Mouse (Mus musculus) cerebellum, adult (tissue): ENCODE measurements at regions not wholly inside any gene's neighbourhood (a gene's known extent, or its start where the extent isn't known, plus 50 kb on each side); places are given as distances from the start of the nearest gene placed in this dataset.

ENCODE experiments used
- ATAC-seq: cut with Nextera tagmentation; 2 replicates; pipeline ENCODE4 v1.9.2; 2017; ENCODE audit warnings: mild to moderate bottlenecking, moderate library complexity, mixed read lengths; ENCODE audit not compliant: insufficient number of reproducible peaks, low FRiP score, low TSS enrichment

DNA sequence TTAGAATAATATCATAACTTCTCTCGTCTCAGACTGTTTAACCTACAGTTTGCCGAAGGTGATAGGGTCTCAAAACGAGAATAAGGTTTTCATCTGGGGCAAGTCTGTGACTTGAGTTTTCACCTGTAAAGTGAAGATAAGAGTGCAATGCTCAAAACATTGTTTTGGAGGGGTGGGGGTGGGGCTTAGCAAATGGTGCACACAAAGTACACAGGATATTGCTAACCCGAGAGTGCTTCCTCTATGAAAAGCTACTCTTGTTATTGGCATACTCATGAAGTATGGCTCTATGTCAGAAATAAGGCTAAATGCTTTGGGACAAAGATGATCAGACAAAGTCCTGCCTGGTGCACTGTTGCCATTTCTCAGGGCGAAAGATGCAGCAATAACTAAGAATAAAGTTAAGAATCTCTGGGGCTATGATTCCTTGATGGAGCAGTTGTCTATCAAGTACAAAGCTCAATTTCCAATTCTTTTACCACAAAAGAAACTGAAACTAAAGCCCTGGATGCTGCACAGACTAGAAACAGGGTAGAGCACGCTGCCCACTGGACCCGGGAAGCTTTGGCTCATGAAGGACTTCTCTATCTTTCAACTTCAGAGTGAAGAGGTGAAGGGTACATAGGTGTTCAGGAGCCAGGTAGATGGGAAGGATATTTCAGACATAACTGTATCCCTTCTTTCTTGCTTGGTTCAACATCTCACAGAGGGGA is 350.2 kb downstream of the Foxo1 start:
- no peak for ATAC-seq

DNA sequence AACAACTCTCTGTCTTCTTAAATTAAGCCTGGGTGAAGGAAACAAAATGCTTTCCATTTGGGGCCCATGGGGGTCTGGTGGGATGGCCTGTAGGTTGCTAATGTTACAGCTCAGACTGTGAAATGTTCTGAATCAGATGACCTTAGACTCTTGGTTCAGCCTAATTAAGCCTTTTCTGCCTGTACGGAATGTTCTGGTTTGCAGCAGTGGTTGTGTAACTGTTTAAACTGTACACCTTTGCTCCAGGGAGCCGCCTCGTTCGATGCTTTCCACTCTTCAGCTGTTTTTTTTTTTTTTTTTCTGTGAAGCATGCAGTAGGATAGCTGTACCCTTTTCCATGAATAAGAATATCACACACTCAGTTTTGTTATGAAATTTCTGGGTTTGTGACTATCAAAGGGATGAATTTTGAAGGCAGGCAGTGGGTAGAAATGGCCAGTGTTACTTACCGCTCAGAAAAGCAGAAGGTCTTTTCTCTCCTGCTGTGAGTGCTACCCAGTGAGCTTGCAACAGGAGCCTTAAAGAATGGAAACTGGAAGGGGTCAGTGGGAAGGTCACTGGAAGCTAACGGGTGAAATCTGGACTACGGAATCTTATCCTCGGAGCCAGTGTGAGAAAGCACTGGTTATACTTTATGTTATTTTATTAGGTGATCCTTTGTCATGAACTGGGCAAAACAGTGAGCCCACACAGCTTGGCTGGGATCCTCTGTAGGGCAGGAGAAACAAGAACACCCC is 349.4 kb downstream of the Foxo1 start:
- no peak for ATAC-seq

DNA sequence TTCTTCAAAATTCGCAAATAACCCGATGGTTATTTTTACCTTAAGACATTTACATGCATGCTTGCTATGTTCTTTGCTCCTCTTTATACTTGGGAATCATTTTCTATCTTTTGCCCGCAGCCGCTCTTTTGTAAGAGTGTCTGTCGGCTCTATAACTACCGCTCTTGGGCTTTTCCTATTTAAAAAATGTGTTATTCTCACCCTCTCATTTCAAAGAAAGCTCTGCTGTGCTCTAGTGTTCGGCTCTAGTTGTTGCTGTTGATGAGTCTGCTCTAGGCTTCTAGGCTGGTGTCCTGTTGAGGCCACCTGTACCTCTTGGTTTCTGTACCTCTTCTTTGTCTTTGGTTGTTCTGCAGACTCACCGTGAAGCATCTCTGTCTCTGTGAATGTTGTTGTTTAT is 343.7 kb downstream of the Foxo1 start:
- ATAC-seq, result no peak

DNA sequence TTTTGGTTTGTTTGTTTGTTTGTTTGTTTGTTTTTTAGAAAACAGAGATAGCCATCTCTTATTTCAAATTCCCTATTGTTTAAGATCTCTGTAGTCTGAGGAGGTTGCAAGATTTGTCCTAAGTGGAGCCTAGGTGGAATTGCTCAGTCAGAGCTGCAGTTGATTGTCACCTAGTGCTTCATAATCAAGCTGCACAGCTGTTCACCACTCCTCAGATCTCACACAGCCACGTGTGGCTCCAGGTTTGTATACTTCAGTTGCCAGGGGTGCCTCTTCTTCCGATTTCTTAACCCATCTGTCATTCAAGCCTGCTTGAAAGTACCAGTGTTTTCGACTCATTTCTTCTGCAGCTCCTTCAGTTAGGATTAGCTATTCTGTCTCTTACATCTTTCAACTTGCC is 342.3 kb downstream of the Foxo1 start:
- no peak for ATAC-seq

DNA sequence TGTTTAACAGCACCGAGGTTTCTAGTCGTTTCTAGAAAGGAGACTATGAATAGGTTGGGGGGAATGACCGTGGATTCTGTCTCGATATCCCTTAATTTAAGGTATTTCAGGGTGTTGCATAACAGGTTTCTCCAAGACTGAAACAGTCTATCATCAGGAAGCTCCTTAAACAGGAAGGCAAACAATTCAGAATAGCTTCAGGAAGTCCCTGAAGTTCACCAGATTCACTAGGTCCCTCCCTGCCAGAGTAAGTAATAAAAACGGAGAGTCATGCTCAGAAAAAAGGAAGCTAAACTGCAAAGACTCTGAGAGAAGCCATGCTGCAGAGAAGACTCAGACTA is 339.9 kb downstream of the Foxo1 start:
- ATAC-seq, result no peak

DNA sequence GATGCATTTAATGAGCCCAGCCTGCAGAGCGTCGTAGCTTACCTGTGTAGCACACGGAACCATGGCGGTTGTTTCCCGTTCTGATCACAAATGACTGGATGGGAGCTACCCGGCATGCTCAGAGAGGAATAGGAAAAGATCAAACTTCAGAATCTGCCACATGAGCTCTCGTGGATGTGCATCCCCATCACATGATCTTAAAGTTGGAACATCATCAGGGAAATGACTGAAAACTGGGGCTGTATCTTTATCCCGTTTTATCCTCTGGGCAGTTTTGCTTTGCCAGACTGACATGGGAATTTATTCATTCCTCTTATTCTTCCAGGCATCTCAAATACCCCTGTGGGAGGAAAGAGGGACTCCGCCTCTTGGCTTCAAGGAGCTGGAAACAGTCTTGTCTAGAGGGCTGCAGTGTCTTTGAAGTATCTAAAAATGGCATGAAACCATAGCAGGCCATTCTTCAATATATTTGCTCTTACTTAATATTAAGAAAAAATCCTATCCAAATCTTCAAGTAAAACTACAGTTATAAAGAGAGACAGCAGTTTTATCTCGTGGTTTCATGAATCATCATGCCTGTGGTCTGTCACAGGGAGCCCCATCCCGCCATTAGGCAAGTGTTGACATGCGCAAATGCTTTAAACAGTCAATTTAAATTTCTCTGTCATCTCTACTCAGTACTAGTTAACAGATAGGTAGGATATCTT is 339.4 kb downstream of the Foxo1 start:
- ATAC-seq, result no peak

DNA sequence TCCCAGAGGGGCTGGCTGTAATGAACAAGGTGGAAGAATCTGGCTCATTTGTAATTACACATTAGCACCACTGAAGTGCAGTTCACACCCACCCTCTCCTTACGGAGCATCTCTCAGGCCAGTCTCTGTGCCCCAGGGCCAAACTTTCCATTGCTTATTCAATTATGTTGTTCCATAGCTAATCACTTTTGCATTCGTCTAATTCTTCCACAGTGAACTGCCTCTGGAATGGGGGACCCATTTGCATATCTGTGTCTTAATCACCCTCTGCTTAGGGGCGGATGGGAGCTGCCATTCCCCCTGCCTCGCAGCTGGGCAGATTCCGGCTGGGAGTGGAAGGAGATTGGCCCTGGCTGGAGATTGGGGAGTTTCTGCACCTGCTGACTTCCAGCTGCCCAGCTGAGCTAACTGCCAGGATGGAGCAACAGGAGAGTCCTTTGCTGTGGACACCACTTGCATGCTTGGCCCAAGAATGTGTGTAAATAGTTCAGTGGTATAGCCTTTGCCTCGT is 337.2 kb downstream of the Foxo1 start:
- ATAC-seq, result no peak

DNA sequence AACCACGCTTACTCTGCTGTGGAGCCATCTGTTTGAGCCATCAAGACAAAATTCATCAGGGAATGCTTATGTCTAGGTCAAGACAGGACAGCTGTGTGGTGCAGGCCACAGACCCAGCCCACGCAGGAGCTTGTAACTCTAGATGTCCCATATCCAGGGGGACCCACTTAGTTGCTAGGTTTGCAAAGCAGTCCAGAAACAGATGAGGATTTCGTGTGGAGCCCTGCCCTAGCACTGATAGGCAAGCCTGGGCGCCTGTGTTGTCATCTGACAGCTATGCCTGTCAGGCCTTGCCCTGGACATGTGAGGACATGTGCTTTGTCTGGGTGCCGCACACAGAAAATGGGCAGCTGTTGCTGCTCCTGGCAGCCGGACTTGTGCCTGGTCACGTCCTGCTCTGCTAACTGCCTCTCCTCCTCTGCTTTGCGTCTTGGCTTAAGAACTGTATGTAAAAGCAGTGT is 335.1 kb downstream of the Foxo1 start:
- ATAC-seq, result no peak

DNA sequence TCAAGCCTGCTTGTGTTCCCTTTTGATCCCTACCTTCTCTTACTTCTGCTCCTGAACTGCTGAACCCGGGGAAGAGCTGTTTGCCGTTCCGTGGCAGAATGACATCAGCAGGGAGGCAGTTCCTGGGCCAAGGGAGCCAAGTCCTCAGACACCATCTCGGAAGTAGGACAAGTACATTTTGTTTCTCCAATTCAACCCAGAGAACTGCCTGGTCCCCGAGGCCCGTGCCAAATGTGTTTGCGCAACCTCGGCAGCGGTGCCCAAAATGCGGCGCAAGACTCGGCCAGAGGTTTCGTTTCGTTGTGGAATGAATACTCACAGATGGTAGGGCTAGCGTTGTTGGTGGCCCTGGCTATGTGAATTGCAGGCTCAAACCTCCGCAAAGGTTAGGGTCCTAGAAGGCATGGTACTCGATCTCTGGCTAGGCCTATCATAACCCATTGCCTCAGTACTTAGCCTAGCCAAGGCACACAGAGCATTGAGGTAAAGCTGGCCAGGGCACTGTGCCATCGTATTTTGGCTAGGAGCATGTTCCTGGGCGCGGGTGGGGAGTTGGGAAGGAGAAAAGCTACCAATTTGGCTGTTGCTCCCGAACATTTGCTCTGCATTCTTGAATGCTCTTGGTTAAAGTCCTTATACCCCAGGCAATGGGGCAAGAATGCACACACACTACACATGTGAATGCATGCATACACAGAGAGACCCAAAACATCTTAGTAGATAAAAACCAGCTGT is 333.0 kb downstream of the Foxo1 start:
- ATAC-seq, result peak; percentile 78

DNA sequence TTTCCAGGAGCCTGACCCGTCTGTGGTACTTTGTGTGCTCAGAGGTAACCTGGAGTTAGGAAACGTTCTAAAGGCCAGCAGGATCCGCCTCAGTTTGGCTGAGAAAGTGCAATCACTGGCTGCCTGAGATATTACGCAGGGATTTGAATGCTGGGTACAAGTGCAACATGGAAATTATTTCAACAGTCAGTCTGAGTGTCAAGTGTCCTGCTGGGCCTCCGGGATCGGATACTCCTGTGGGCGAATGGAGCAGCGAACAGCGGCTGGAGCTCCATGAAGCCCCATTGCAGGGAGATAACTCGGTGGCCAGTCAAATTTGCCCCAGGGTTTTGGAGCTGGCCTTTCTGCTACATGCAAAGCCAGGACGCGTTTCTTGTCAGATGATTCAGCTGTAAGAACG is 332.4 kb downstream of the Foxo1 start:
- ATAC-seq, result peak; percentile 34

DNA sequence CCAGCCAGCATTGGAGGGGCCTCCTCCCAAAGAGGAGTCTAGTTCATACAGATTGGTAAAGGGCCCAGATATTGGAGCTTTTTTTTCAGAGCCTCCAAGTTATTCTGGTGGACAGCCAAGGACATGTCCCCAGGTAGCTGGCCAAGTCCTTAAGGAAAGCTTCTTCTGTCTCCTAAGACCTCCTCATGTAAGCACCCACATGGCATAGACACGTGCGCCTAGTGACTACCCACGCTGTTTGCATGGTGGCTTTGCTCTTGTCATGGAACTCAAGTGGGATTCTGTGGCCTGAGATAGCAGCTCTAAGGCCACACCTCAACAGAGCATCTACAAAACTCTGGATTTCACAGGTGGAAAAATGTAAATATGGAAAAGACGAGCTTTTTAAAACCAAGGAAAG is 332.0 kb downstream of the Foxo1 start:
- 0 out of 2 replicates have a peak, but pooled peaks have one; percentile 8 for ATAC-seq

DNA sequence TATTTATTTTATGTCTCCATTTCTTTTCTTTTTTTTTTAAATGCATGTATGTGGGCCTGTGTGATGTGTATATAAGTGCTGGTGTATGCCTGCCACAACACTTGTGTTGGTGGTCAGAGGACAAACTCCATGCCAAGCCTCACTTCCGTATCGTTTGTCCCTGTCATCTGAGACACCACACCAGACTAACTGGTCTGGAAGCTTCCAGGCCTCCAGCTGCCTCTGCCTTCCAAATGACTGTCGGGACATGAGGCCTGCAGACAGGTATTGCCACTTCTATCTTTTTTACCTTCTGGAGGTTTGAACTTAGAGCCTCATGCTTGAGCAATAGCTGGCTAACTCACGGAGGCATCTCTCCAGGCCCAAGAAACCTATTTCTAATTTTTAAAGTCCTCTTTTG is 318.3 kb downstream of the Foxo1 start:
- ATAC-seq, result no peak

DNA sequence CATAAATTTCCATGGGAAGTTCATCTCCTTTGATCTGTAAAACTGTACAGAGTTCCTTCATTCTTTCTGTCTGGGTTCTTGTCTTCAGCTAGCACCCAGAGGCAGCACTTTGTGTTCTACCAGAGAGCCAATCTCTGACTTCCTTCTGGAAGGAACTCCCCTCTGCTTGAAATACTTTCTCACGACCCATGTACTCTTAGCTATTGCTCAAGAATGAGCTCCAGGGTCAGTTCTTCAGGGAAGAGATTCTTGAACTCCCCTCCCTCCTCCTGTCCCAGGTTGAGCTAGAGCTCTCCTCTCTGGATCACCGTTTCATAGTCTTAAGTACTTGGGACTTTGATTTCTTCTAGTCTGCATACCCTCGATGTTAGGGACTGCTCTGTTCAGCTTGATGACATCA is 311.8 kb downstream of the Foxo1 start:
- ATAC-seq, result no peak

DNA sequence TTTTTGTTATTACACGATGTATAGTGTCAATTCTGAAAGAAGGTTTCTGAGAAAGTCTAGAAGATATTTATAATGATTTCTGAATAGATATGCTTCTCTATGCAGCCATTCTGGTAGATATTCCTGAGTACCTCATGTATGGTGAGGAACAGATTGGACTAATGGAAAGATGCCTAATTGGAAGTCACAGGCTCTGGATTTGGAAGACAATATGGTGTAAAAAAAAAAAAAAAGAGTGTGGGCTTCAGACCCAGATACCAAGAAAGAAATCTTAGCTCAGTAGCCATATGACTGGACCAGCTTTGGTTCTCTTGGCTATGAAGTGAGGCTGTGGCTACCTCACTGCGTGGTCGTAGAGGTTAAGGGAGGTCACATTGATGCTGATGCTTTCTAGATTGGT is 311.0 kb downstream of the Foxo1 start:
- ATAC-seq, result peak; percentile 72; the same call in 1 of the 2 replicates

DNA sequence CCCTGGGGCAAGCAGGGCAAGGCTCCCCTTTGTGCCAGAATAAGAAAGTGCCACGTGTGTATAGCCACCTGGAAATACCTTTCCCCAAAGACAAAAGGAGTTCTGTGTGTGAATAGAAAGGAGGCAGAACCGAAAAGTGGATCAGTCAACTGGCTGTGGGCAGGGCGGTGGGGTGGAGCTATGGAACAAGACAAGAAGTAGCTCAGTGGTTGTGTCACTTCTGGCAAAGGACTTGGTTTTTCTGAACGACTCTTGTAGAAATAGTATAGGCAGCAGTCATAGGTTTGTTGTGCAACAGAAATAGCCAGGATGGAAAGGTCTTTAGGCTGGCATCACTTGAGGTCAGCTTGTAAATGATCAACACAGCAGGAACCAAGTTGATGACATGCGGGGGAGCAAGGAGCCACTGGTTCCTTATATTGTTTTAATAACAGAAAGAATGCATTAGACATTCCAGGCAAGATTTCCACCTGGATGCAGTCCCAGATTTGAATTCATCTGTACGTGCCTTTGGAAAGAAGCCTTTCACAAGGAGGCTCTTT is 308.6 kb downstream of the Foxo1 start:
- no peak for ATAC-seq

DNA sequence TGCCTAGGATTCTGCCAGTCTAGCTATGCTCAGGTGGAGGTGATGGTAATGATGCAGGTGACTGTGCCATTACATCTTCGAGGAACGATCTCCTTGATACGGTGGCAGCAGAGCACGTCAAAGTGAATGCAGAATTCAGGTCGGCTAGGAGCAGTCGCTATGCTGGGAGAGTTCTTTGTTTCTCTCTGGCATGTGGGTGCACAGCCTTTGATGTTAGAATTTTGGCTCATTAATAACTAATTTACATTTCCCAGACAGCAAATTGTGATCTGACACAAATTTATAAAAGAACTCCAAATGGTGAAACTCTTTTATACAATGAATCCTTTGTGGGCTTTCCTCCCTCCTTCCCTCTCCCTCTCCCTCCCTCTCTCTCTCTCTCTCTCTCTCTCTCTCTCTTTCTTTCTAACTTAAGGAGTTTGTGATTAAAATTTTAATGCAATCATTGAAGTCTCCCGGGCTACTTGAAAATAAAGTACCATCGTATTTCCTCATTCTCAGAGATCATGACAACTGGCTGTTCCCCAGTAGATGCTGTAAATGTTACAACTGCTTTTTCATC is 307.2 kb downstream of the Foxo1 start:
- ATAC-seq, result no peak

DNA sequence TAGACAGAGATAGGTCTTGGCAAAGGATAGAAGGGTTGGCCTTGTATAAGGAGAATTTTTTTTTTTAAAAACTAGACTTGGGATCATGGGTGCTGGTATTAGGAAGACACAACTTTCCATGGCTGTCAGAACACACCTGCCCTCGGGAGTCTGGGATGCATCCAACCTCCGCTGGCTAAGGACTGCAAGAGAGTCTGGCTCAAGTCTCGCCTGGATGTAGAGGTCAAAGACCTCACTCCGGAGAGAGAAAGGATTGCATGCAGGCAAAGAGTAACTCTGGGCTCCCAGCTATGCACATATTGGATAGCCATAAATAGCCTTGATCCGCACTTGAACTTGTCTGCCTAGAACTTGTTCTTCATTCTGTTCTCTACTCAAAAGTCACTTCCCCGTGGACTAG is 306.2 kb downstream of the Foxo1 start:
- ATAC-seq, result no peak

DNA sequence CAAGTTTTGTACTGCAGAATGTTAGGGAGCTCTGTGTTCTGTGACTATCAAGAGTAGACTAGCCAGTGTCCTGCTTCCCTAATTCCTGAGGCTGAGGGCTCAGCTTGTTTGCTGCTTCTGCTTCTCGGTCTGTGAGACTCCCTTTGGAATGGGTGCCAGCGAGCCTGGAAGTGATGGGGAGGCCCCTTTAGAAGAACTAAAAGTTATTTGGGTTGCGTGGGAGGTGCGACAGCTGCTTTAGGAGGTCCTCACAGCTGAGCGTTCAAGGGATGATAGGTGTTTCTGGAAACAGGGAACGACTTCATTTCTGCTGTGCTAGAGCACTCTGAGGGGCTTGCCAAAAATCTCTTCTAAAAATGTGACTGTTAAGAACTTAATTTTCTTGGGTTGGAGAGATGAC is 305.7 kb downstream of the Foxo1 start:
- ATAC-seq, result no peak

DNA sequence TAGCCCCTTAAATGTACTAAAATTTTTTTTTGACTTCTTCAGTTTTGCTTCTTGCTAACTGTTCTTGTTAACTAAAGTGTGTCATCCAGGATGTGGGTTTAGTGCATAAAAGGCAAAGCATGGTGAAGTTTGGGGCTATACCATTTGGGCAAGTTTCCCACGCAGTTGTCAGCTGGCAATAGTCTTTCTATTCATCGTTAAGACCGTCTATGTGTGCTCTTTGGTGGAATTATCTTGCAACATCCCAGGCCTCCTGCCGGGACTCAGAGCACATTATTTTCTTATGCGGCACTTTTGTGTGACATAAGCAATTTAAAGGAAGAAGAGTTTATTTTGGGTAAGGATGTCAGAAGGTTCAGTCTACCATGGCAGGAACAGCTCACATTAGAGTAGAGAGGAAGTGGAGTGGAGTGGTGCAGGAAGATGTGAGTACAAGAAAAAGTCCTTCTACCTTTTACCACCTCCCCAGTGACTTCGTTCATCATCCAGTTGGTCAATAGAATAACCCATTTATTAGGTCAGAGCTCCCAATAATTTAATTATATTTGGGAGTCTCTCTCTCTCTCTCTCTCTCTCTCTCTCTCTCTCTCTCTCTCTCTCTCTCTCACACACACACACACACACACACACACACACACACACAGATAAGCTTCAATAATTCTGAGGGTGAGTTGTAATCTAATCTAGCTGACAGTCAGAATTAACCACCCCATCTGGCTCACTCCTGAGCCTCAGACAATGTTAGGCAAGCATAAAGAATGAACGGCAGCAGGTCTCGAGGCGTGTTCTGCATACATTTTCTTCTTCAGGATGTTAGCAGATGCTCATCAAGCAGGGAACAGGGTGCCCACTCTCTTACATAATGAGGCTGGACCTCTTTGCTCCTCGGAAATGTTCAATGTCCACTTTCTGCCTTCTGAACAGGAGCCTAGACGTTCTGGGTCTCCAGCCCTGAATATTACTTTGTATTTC is 304.7 kb downstream of the Foxo1 start:
- no peak for ATAC-seq
